Mouse (Mus musculus) lung, embryonic 14.5 days (tissue): ENCODE results near the gene Lrrc20. TPM values are rescaled to one million over a fixed set of nuclear protein-coding genes. Genes with fewer than 3 reads are reported as not detected.

Source experiments
- ATAC-seq: fragments of 200-750 bp; cut with Nextera tagmentation; 2 replicates; pipeline ENCODE4 v1.8.0; 2017; ENCODE audit warnings: mild to moderate bottlenecking, moderate TSS enrichment, moderate library complexity; ENCODE audit not compliant: insufficient read depth
- DNase-seq: peaks from one replicate; pipeline ENCODE4 v3.0.0-alpha.2; 2015
- H3K27ac ChIP-seq: fragments of 300-500 bp; sonication (generic); 2 replicates; pipeline ENCODE4 v1.5.1; 2014; ENCODE audit warnings: low read depth, mild to moderate bottlenecking, moderate library complexity
- H3K27me3 ChIP-seq: fragments of 300-500 bp; sonication (generic); 2 replicates; pipeline ENCODE4 v1.6.1; 2014; ENCODE audit warnings: low read length, control low read depth; ENCODE audit not compliant: insufficient read depth
- H3K36me3 ChIP-seq: fragments of 300-500 bp; sonication (generic); 2 replicates; pipeline ENCODE4 v1.6.1; 2014; ENCODE audit warnings: control low read depth; ENCODE audit not compliant: insufficient read depth
- H3K4me1 ChIP-seq: fragments of 300-500 bp; sonication (generic); 2 replicates; pipeline ENCODE4 v1.6.1; 2014; ENCODE audit warnings: antibody characterized with exemption, control low read depth; ENCODE audit not compliant: insufficient read depth
- H3K4me2 ChIP-seq: fragments of 300-500 bp; sonication (generic); 2 replicates; pipeline ENCODE4 v1.6.1; 2014; ENCODE audit warnings: mild to moderate bottlenecking
- H3K4me3 ChIP-seq: fragments of 300-500 bp; sonication (generic); 2 replicates; pipeline ENCODE4 v1.5.1; 2014; ENCODE audit warnings: low read depth, low read length
- H3K9ac ChIP-seq: fragments of 300-500 bp; sonication (generic); 2 replicates; pipeline ENCODE4 v1.6.1; 2014
- H3K9me3 ChIP-seq: fragments of 300-500 bp; sonication (generic); 2 replicates; pipeline ENCODE4 v1.6.1; 2016; ENCODE audit warnings: low read depth, low read length, control low read depth
- CTCF ChIP-seq: IDR thresholded peaks from 2 replicates; pipeline ENCODE4 v1.5.1; 2016; ENCODE audit warnings: antibody characterized with exemption, low read depth
- WGBS: fragments of 180-500 bp; shearing (Covaris S2); extraction: QIAGEN DNeasy Blood & Tissue Kit; methylation state at CpG from one replicate; pipeline ENCODE4 v1.1.7; 2014; 5-methylcytosine and 5-hydroxymethylcytosine counted together
- polyA plus RNA-seq: library from polyadenylated mRNA; unstranded; fragments of >200 nt; fragmentation: Nextera tagmentation; extraction: Ambion mirVana; gene quantifications from 2 replicates; pipeline ENCODE4 v1.2.1, GENCODE M21; 2014

The Lrrc20 gene
- polyA plus RNA-seq, result 8.5 and 9.8 TPM in 2 replicates

GRCm38 (mm10) chr10:61475594-61476439 is at the start of gene Lrrc20:
Lrrc20 (plus strand) TSS chr10:61475801.
- peak within 1 kb of the TSS; percentile 98 for H3K4me2 ChIP-seq
- no peaks in the 10 kb centered on the region for H3K9me3 ChIP-seq
- H3K27ac ChIP-seq, result peak within 1 kb of the TSS; percentile 83
- peak within 1 kb of the TSS; percentile 54 for H3K9ac ChIP-seq
- WGBS, result under 1% methylated on average over 67 of the region's 70 CpGs
- H3K36me3 ChIP-seq, result no peaks in the 10 kb centered on the region
- peak within 1 kb of the TSS; percentile 68 for H3K4me3 ChIP-seq
- ATAC-seq, result peak; percentile 98
- TF ChIP-seq CTCF, result no peak
- H3K4me1 ChIP-seq, result 0 out of 2 replicates have a peak, but pooled peaks cover 2% of the 10 kb centered on the region
- peak; percentile 98 for DNase-seq
- H3K27me3 ChIP-seq, result no peaks in the 10 kb centered on the region

GRCm38 (mm10) chr10:61426251-61426757 is 49.3 kb upstream of the Lrrc20 start:
- H3K4me1 ChIP-seq, result 0 out of 2 replicates have a peak, but pooled peaks cover 6% of the 10 kb centered on the region
- no peak for ATAC-seq
- H3K4me3 ChIP-seq, result no peak overlapping the region
- no peak overlapping the region for H3K27ac ChIP-seq
- H3K27me3 ChIP-seq, result no peaks in the 10 kb centered on the region
- H3K9ac ChIP-seq, result no peak overlapping the region
- H3K4me2 ChIP-seq, result no peak overlapping the region
- no peaks in the 10 kb centered on the region for H3K9me3 ChIP-seq
- TF ChIP-seq CTCF, result no peak
- DNase-seq, result no peak
- peaks cover 18% of the 10 kb centered on the region for H3K36me3 ChIP-seq
- WGBS, result 26% methylated on average over 2 of the region's 2 CpGs

GRCm38 (mm10) chr10:61427951-61428350 is 47.6 kb upstream of the Lrrc20 start:
- ATAC-seq, result no peak
- TF ChIP-seq CTCF, result no peak
- Histone ChIP-seq H3K4me3 (no peak overlapping the region), H3K4me2 (no peak overlapping the region), H3K27ac (no peak overlapping the region), H3K36me3 (peaks cover 27% of the 10 kb centered on the region), H3K9ac (no peak overlapping the region), H3K9me3 (no peaks in the 10 kb centered on the region), H3K4me1 (0 out of 2 replicates have a peak, but pooled peaks cover 6% of the 10 kb centered on the region), H3K27me3 (no peaks in the 10 kb centered on the region)
- no peak for DNase-seq
- 81% methylated on average over 6 of the region's 6 CpGs for WGBS

DNA sequence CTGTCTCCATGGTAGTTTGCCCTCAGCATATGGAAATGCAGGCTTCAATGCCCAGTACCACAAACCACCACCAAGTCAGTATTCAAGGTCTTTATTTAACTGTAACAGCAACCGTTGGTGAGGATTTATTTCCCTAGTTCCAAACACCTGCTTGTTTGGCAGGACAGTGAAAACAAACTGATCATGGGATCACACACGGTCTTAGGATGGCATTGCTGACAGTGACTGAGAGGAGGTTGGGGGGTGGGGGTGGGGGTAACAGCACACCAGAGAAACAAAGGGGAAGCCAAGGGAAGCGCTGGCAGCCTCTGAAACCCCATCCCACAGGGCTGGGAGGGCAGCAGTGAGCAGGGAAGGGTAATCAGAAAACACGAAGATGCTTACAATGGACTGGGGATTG is 47.2 kb upstream of the Lrrc20 start:
- H3K36me3 ChIP-seq, result peaks cover 32% of the 10 kb centered on the region
- WGBS, result 54% methylated on average over 4 of the region's 4 CpGs
- H3K4me1 ChIP-seq, result 0 out of 2 replicates have a peak, but pooled peaks cover 6% of the 10 kb centered on the region
- H3K27me3 ChIP-seq, result no peaks in the 10 kb centered on the region
- DNase-seq (no peak), ATAC-seq (no peak)
- no peak for TF ChIP-seq CTCF
- H3K4me2 ChIP-seq, result no peak overlapping the region
- no peak overlapping the region for H3K9ac ChIP-seq
- no peak overlapping the region for H3K4me3 ChIP-seq
- H3K27ac ChIP-seq, result no peak overlapping the region
- no peaks in the 10 kb centered on the region for H3K9me3 ChIP-seq

DNA sequence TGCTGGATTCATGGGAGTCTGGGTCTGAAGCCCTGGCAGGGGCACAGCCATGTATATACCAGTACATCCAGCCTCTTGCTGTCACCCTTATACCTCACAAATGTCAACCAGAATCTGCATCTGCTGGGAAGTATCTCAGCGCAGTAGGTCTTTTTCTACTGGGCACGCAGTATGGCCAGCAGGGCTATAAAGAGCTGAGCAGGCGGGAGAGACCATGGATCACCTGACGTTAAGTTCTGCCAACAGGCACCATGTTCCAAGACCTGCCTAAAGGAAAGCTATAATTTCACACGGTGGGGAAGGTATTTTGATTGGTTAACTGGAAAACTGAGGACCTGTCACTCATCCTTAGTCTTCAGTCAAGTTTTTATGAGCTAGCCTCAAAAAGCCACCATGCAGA is 46.6 kb upstream of the Lrrc20 start:
- Histone ChIP-seq H3K4me1 (0 out of 2 replicates have a peak, but pooled peaks cover 6% of the 10 kb centered on the region), H3K9ac (no peak overlapping the region), H3K27ac (no peak overlapping the region), H3K27me3 (no peaks in the 10 kb centered on the region), H3K4me2 (no peak overlapping the region), H3K4me3 (no peak overlapping the region), H3K9me3 (no peaks in the 10 kb centered on the region), H3K36me3 (peaks cover 38% of the 10 kb centered on the region)
- 89% methylated on average over 5 of the region's 5 CpGs for WGBS
- ATAC-seq (no peak), DNase-seq (no peak)
- no peak for TF ChIP-seq CTCF

DNA sequence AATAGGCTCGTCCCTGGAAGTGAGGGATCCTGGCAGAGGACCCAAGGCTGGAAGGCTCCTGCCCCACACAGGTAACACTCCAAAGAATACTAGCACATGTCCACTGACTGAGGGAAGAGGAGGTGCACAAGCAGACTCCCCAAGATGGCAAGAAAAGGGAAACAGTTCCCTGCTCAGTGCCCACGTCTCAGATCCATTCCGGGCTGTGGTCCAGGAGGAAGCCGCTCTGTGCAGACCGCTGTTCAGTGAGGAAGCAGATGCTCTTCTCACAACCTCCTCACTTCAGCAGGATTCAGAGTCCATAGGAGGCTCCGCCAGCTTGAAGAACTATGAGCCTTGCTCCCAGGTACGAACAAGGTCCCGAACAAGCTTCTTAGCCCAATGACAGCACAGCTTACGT is 44.2 kb upstream of the Lrrc20 start:
- Histone ChIP-seq H3K27ac (no peak overlapping the region), H3K9ac (no peak overlapping the region), H3K27me3 (no peaks in the 10 kb centered on the region), H3K4me3 (no peak overlapping the region), H3K9me3 (no peaks in the 10 kb centered on the region), H3K4me1 (no peaks in the 10 kb centered on the region), H3K36me3 (peaks cover 55% of the 10 kb centered on the region), H3K4me2 (no peak overlapping the region)
- ATAC-seq (no peak), DNase-seq (no peak)
- TF ChIP-seq CTCF, result no peak
- WGBS, result 91% methylated on average over 9 of the region's 9 CpGs

- H3K27ac ChIP-seq, result no peak overlapping the region
- WGBS, result 88% methylated on average over 7 of the region's 7 CpGs
- no peak for ATAC-seq
- H3K9me3 ChIP-seq, result no peaks in the 10 kb centered on the region
- no peak overlapping the region for H3K9ac ChIP-seq
- H3K4me2 ChIP-seq, result no peak overlapping the region
- H3K4me1 ChIP-seq, result no peaks in the 10 kb centered on the region
- no peak overlapping the region for H3K4me3 ChIP-seq
- TF ChIP-seq CTCF, result no peak
- H3K36me3 ChIP-seq, result peaks cover 10% of the 10 kb centered on the region
- no peak for DNase-seq
- no peaks in the 10 kb centered on the region for H3K27me3 ChIP-seq
These were observed 35.3 kb upstream of the Lrrc20 start for GRCm38 (mm10) chr10:61440202-61440800.
